Mouse (Mus musculus) forebrain, embryonic 13.5 days (tissue): ENCODE measurements at regions not wholly inside any gene's neighbourhood (a gene's known extent, or its start where the extent isn't known, plus 50 kb on each side); places are given as distances from the start of the nearest gene placed in this dataset.

ENCODE experiments used
- ATAC-seq: fragments of 200-750 bp; cut with Nextera tagmentation; 2 replicates; pipeline ENCODE4 v1.8.0; 2017
- H3K27ac ChIP-seq: fragments of 300-500 bp; sonication (generic); 2 replicates; pipeline ENCODE4 v1.5.1; 2015; ENCODE audit warnings: inconsistent platforms, mild to moderate bottlenecking, moderate library complexity
- H3K27me3 ChIP-seq: fragments of 300-500 bp; sonication (generic); 2 replicates; pipeline ENCODE4 v1.6.1; 2015; ENCODE audit warnings: mild to moderate bottlenecking, inconsistent platforms
- H3K36me3 ChIP-seq: fragments of 300-500 bp; sonication (generic); 2 replicates; pipeline ENCODE4 v1.6.1; 2015; ENCODE audit warnings: mild to moderate bottlenecking, inconsistent platforms; ENCODE audit not compliant: poor library complexity, severe bottlenecking
- H3K4me1 ChIP-seq: fragments of 300-500 bp; sonication (generic); 2 replicates; pipeline ENCODE4 v1.6.1; 2015; ENCODE audit warnings: inconsistent platforms
- H3K4me2 ChIP-seq: fragments of 300-500 bp; sonication (generic); 2 replicates; pipeline ENCODE4 v1.6.1; 2015; ENCODE audit warnings: inconsistent platforms, mild to moderate bottlenecking, moderate library complexity
- H3K4me3 ChIP-seq: fragments of 300-500 bp; sonication (generic); 2 replicates; pipeline ENCODE4 v1.5.1; 2015; ENCODE audit warnings: mild to moderate bottlenecking, inconsistent platforms
- H3K9ac ChIP-seq: fragments of 300-500 bp; sonication (generic); 2 replicates; pipeline ENCODE4 v1.6.1; 2015; ENCODE audit warnings: mild to moderate bottlenecking, inconsistent platforms
- H3K9me3 ChIP-seq: fragments of 300-500 bp; sonication (generic); replicated peaks from 2 replicates; pipeline ENCODE4 v1.6.1; 2016; ENCODE audit warnings: inconsistent platforms
- WGBS: fragments of 180-500 bp; shearing (Covaris S2); methylation state at CpG from one replicate; pipeline ENCODE4 v1.1.7; 2015; 5-methylcytosine and 5-hydroxymethylcytosine counted together

DNA sequence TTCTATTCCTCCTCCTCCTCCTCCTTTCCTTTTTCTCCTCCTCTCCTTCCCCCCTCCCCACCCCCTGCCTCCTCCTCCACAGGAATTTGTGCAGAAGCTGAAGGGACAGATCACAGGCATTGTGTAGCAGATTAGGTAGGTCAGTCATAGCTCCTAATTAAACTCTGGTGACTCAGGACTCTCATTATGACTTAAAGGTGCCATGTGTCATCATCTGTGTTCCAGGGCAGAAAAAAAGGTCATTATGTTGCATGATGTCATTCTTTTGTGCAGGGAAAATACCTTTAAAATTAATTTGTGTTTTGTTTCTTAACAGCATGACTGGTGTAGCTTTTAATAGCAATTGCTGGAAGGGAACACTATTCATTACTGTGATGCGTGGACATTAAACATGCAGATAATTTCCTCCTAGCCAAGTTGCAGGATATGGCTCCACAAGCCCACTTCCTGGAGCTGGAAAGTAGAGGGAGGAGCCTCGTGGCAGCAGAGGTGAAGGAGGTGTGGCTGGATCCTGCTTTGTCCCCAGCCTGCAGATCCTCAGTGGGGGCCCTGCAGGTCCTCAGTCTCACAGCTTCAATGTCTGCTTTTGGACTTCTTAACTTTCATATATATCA lies 62.4 kb upstream of the Jazf1 start:
- Histone ChIP-seq H3K4me1 (peaks cover 7% of the 10 kb centered on the region), H3K9ac (no peak overlapping the region), H3K36me3 (no peaks in the 10 kb centered on the region), H3K4me2 (no peak overlapping the region), H3K9me3 (no peaks in the 10 kb centered on the region), H3K4me3 (no peak overlapping the region), H3K27ac (no peak overlapping the region; the same call in 1 of the 2 replicates), H3K27me3 (no peaks in the 10 kb centered on the region)
- 13% methylated on average over 2 of the region's 2 CpGs for WGBS
- ATAC-seq, result no peak

- no peaks in the 10 kb centered on the region for H3K9me3 ChIP-seq
- WGBS, result 75% methylated on average over 5 of the region's 5 CpGs
- ATAC-seq, result no peak
- no peaks in the 10 kb centered on the region for H3K27me3 ChIP-seq
- no peak overlapping the region for H3K27ac ChIP-seq
- no peaks in the 10 kb centered on the region for H3K36me3 ChIP-seq
- no peak overlapping the region for H3K4me2 ChIP-seq
- no peak overlapping the region for H3K9ac ChIP-seq
- peaks cover 7% of the 10 kb centered on the region for H3K4me1 ChIP-seq
- H3K4me3 ChIP-seq, result no peak overlapping the region
Observed at GRCm38 (mm10) chr6:53126776-53127175, 58.3 kb upstream of the Jazf1 start.

GRCm38 (mm10) chr6:53124800-53125450 lies 56.5 kb upstream of the Jazf1 start:
- H3K9me3 ChIP-seq, result no peaks in the 10 kb centered on the region
- no peak for ATAC-seq
- no peak overlapping the region for H3K27ac ChIP-seq
- H3K4me1 ChIP-seq, result no peaks in the 10 kb centered on the region
- no peak overlapping the region for H3K4me3 ChIP-seq
- H3K4me2 ChIP-seq, result no peak overlapping the region
- 90% methylated on average over 17 of the region's 17 CpGs for WGBS
- H3K27me3 ChIP-seq, result no peaks in the 10 kb centered on the region
- H3K9ac ChIP-seq, result no peak overlapping the region
- H3K36me3 ChIP-seq, result no peaks in the 10 kb centered on the region

DNA sequence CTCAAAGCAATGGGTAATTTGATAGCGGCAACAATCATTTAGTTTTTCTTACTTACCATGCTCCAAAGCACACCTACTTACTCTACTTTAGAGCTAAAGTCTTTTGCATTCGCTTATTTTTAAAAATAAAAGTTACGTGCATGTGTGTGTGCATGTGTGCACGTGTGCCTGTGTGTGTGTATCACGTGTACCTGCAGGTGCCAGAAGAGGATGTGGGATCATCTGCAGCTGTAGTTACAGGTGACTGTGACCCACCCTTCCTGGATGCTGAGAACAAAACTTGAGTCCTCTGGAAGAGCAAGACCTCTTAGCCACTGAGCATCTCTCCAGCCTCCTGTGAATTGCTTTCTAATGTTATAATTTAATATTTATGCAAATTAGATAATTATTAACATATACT lies 52.0 kb upstream of the Jazf1 start:
- H3K4me2 ChIP-seq, result no peak overlapping the region
- H3K4me1 ChIP-seq, result no peaks in the 10 kb centered on the region
- no peaks in the 10 kb centered on the region for H3K9me3 ChIP-seq
- WGBS, result 95% methylated on average over 5 of the region's 5 CpGs
- no peak for ATAC-seq
- no peak overlapping the region for H3K27ac ChIP-seq
- no peaks in the 10 kb centered on the region for H3K27me3 ChIP-seq
- H3K9ac ChIP-seq, result no peak overlapping the region
- no peak overlapping the region for H3K4me3 ChIP-seq
- no peaks in the 10 kb centered on the region for H3K36me3 ChIP-seq
